Mouse (Mus musculus) cerebellum, adult 8-10 months (tissue): Measurements from ENCODE around the gene Mcpt9.
"Not testable (repeated sequence)": the region's sequence is repeated elsewhere in the genome, so short reads cannot be mapped to it uniquely, and the experiment has no call there.

ENCODE experiments used
- DNase-seq: peaks from one replicate; pipeline ENCODE4 v3.0.0; 2022

Mcpt9 gene

GRCm38 (mm10) chr14:56030395-56030794 lies at the start of gene Mcpt9:
Gene Mcpt9 (minus strand): TSS chr14:56030495.
- not testable (repeated sequence) for DNase-seq

GRCm38 (mm10) chr14:56062213-56062612 lies 31.9 kb upstream of the Mcpt9 start, which contains the start of gene Mcpt4:
Gene Mcpt4 (minus strand): TSS chr14:56062313.
- not testable (repeated sequence) for DNase-seq

- DNase-seq: no peak
Measured at GRCm38 (mm10) chr14:56057722-56058121, 27.4 kb upstream of the Mcpt9 start.

- no peak for DNase-seq
Measured at GRCm38 (mm10) chr14:56055408-56055807, 25.1 kb upstream of the Mcpt9 start.

GRCm38 (mm10) chr14:56041792-56042191 lies 11.5 kb upstream of the Mcpt9 start, which contains the start of gene Mcpt2:
Gene Mcpt2 (plus strand): TSS chr14:56042041.
- not testable (repeated sequence) for DNase-seq

GRCm38 (mm10) chr14:56034433-56034832 lies 4.1 kb upstream of the Mcpt9 start:
- DNase-seq: no peak

GRCm38 (mm10) chr14:56021305-56021704 lies 9.0 kb downstream of the Mcpt9 start:
- not testable (repeated sequence) for DNase-seq

GRCm38 (mm10) chr14:56019446-56019845 lies 10.8 kb downstream of the Mcpt9 start:
- no peak for DNase-seq

GRCm38 (mm10) chr14:56017671-56018070 lies 12.6 kb downstream of the Mcpt9 start, which contains the start of gene Mcpt1:
Gene Mcpt1 (plus strand): TSS chr14:56017971.
- not testable (repeated sequence) for DNase-seq

GRCm38 (mm10) chr14:56013924-56014323 lies 16.4 kb downstream of the Mcpt9 start:
- DNase-seq: no peak

- DNase-seq: no peak
Measured at GRCm38 (mm10) chr14:56013147-56013546, 17.1 kb downstream of the Mcpt9 start.

- DNase-seq: not testable (repeated sequence)
Measured at GRCm38 (mm10) chr14:55987464-55987863, 42.8 kb downstream of the Mcpt9 start.
